Mouse (Mus musculus) CH12F3 (cell line): ENCODE measurements around the gene Leap2.
"Not testable (repeated sequence)": the region's sequence is repeated elsewhere in the genome, so short reads cannot be mapped to it uniquely, and the experiment has no call there.

Experiments used
- in situ Hi-C: fragments of 300-500 bp; cut with MboI; formaldehyde crosslinking; loops from 2 replicates; pipeline ENCODE4 v1.14.3; 2020; ENCODE audit warnings: low sequenced_read_pairs

The Leap2 gene

DNA sequence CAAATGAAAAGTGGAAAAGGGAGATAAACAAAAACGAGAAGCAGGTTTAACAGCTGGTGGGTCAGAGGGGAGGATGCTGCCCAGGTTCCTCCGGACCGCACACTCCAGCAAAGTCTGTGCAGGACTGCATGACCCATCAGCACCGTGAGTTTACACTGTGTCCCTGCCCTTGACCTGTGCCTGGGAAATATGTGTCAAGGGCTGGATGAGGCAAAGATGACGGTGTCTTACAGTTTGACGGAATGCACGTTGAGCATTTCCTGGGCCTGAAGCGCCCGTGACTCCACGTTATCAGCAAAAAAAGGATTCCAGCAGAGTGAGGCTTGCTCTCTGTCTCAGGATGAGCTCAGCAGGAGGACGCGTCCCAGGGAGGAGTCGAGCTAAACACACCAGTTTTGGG lies 22.6 kb upstream of the Leap2 start:
- in situ Hi-C loops, result no loop called here

- in situ Hi-C loops, result no loop called here
Observed at GRCm38 (mm10) chr11:53443861-53444260, 20.9 kb upstream of the Leap2 start.

DNA sequence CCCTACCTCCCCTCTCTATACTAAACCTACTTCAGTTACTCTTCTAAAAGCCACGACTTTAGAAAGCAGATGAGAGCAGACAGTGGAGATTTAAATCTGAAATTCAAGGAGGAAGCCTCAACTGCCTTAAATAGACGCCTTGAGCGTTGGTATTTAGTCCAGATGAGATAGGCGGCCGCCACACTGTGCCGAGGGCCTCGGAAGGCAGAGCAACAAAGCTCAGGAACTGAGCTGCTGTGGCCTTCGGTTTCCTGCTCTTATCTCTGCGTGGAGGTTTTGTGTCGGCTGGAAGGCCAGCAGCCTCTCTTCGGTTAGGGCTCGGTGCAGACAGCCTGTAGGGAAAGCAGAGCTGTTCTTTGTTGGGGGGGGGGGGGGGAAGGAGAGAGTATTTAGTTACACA lies 19.0 kb upstream of the Leap2 start:
- in situ Hi-C loops, result no loop called here

GRCm38 (mm10) chr11:53436338-53436737 lies 13.4 kb upstream of the Leap2 start:
- in situ Hi-C loops, result no loop called here

DNA sequence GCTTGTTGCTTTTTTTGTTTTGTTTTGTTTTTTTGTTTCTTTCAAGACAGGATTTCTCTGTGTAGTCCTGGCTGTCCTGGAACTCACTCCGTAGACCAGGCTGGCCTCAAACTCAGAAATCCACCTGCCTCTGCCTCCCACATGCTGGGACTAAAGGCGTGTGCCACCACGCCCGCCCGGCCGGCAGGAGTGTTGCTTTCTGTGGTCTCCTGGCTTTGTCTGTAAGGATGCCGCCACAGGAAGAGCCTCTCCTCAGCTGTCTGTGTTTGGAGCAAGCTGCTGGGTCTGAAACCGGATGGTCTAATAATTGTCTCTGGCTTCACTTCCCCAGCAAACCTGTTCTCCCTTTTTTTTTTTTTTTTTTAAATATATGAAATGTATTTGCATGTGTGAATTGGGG lies 12.5 kb upstream of the Leap2 start:
- in situ Hi-C loops, result no loop called here

- in situ Hi-C loops, result no loop called here
Observed at GRCm38 (mm10) chr11:53433057-53433456, 10.1 kb upstream of the Leap2 start.

- in situ Hi-C loops, result no loop called here
Observed at GRCm38 (mm10) chr11:53431347-53432056, 8.5 kb upstream of the Leap2 start.

- in situ Hi-C loops, result no loop called here
Observed at GRCm38 (mm10) chr11:53430670-53431346, 7.8 kb upstream of the Leap2 start, which contains the start of the genes Uqcrq and Gdf9. Uqcrq (minus strand) TSS chr11:53430831. Gdf9 (plus strand) TSS chr11:53431023.

DNA sequence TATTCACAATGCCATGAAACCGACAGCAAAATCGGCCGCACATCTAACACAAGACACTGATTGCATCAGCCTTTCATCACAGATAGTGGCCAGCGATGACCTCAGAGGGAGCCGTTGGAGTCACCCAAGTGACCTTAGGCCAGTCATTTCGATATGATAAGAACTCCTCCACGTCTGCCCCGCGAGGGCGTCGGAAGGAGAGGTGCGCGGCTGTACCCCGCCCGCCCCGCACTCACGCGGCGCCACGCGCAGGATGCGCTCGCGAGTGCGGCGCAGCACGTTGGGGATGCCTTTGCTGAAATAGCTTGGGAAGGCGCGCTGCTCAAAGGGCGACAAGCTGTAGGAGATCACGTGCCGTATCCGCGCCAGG lies 7.3 kb upstream of the Leap2 start:
- in situ Hi-C loops, result no loop called here

GRCm38 (mm10) chr11:53429182-53429581 lies 6.2 kb upstream of the Leap2 start:
- in situ Hi-C loops, result no loop called here

- in situ Hi-C loops, result no loop called here
Observed at GRCm38 (mm10) chr11:53428716-53429057, 5.7 kb upstream of the Leap2 start.

GRCm38 (mm10) chr11:53427993-53428715 lies 5.2 kb upstream of the Leap2 start:
- in situ Hi-C loops, result no loop called here

DNA sequence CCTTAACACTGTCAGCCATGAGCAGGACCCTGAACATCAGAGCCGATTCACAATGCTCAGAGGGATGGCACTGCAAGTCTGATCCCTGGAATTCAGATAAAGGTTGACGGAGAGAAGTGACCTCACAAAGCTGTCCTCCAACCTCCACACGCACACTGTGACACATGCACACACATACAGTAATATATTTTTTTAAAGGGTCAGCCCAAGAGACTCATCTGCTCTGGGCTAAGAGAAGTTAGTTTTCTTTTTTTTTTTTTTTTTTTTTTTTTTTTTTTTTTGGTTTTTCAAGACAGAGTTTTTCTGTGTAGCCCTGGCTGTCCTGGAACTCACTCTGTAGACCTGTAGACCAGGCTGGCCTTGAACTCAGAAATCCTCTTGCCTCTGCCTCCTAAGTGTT lies 3.9 kb upstream of the Leap2 start:
- in situ Hi-C loops, result not testable (repeated sequence)

DNA sequence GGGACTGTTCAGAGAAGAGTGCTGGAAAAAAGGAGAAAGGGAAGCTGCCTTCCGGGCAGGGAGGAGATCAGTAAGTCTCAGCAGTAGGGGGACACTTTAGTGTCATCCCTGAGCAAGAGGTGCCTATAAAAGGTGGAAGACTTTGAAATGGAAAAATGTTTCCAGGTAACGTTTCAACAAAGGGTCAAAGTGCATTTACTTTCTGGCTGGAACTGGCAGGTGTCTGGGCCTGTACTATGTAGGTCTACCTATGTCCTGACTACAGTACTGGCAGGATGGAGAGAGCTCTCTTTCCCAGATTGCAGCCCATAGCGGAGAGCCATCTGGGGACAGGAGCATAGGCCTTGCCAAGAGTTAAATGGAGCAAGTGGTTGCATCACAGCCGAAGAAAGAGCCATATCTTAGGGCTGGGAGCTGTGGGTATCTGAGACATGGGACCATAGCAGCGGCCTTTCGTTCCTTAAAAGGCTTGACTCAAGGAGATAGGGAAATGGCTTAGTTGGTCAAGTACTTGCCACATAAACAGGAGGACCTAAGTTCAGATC lies 2.8 kb upstream of the Leap2 start:
- in situ Hi-C loops, result no loop called here

- in situ Hi-C loops, result no loop called here
Observed at GRCm38 (mm10) chr11:53425251-53425650, 2.3 kb upstream of the Leap2 start.

- in situ Hi-C loops, result no loop called here
Observed at GRCm38 (mm10) chr11:53424826-53425225, 1.9 kb upstream of the Leap2 start.

- in situ Hi-C loops, result no loop called here
Observed at GRCm38 (mm10) chr11:53418048-53418447, 4.9 kb downstream of the Leap2 start.

GRCm38 (mm10) chr11:53413871-53414270 lies 9.1 kb downstream of the Leap2 start:
- in situ Hi-C loops, result no loop called here

- in situ Hi-C loops, result no loop called here
Observed at GRCm38 (mm10) chr11:53411738-53412137, 11.2 kb downstream of the Leap2 start.

DNA sequence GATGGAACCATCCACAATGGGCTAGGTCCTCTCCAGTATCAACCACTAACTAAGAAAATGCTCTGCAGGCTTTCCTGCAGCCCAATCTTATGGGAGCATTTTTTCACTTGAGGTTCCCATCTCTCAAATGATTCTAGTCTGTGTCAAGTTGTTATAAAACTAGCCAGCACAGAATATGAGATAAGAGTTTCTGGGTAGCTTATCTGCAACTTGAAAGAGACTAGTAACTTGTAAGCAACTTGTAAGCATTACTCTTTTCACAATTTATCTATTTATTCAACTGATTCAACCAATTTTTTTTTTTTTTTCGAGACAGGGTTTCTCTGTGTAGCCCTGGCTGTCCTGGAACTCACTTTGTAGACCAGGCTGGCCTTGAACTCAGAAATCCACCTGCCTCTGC lies 19.3 kb downstream of the Leap2 start:
- in situ Hi-C loops, result no loop called here

DNA sequence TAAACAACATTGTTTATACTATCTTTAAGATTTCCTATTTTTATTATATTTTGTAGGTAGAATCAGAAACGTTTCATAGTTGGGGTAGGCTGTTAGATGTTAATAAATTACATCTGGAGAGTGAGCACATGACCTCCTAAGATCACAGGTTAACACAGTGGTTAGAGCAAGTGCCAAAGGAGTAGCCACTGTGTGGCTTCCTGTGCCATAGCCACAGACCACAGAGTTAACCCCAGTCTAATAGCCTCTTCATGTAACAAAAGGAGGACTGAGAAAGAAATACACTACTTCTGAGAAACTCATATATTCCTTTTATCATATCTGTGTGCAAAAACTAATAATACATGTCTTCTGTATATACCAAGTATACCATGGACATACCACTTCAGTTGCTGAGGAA lies 29.1 kb downstream of the Leap2 start:
- in situ Hi-C loops, result no loop called here
